Mouse (Mus musculus) kidney, embryonic 16.5 days (tissue): ENCODE measurements around the gene Anks1b. TPM values are rescaled to one million over a fixed set of nuclear protein-coding genes. Genes with fewer than 3 reads are reported as not detected.

ENCODE experiments used
- ATAC-seq: fragments of 200-750 bp; cut with Nextera tagmentation; 2 replicates; pipeline ENCODE4 v1.8.0; 2017; ENCODE audit warnings: moderate TSS enrichment; ENCODE audit not compliant: low FRiP score, low TSS enrichment
- H3K27ac ChIP-seq: fragments of 300-500 bp; sonication (generic); 2 replicates; pipeline ENCODE4 v1.5.1; 2014; ENCODE audit warnings: low read length
- H3K27me3 ChIP-seq: fragments of 300-500 bp; sonication (generic); 2 replicates; pipeline ENCODE4 v1.6.1; 2014; ENCODE audit warnings: low read length, control low read depth, mixed read lengths; ENCODE audit not compliant: insufficient read depth
- H3K36me3 ChIP-seq: fragments of 300-500 bp; sonication (generic); 2 replicates; pipeline ENCODE4 v1.6.1; 2014; ENCODE audit warnings: low read length, control low read depth, mixed read lengths; ENCODE audit not compliant: insufficient read depth
- H3K4me1 ChIP-seq: fragments of 300-500 bp; sonication (generic); 2 replicates; pipeline ENCODE4 v1.6.1; 2014; ENCODE audit warnings: low read length, control low read depth, mixed read lengths; ENCODE audit not compliant: insufficient read depth
- H3K4me2 ChIP-seq: fragments of 300-500 bp; sonication (generic); replicated peaks from 2 replicates; pipeline ENCODE4 v1.6.1; 2014; ENCODE audit warnings: low read depth, low read length
- H3K4me3 ChIP-seq: fragments of 300-500 bp; sonication (generic); 2 replicates; pipeline ENCODE4 v1.5.1; 2014; ENCODE audit warnings: mild to moderate bottlenecking, low read length
- H3K9ac ChIP-seq: fragments of 300-500 bp; sonication (generic); replicated peaks from 2 replicates; pipeline ENCODE4 v1.6.1; 2014; ENCODE audit warnings: low read length
- H3K9me3 ChIP-seq: fragments of 300-500 bp; sonication (generic); 2 replicates; pipeline ENCODE4 v1.6.1; 2016; ENCODE audit warnings: low read length, control low read depth
- WGBS: fragments of 180-500 bp; shearing (Covaris S2); extraction: QIAGEN DNeasy Blood & Tissue Kit; methylation state at CpG from one replicate; pipeline ENCODE4 v1.1.7; 2014; 5-methylcytosine and 5-hydroxymethylcytosine counted together
- polyA plus RNA-seq: library from polyadenylated mRNA; unstranded; fragments of >200 nt; fragmentation: Nextera tagmentation; extraction: Ambion mirVana; gene quantifications from 2 replicates; pipeline ENCODE4 v1.2.1, GENCODE M21; 2015

The Anks1b gene
- polyA plus RNA-seq, 1 experiment from 2014 or later, result 2.2 TPM

DNA sequence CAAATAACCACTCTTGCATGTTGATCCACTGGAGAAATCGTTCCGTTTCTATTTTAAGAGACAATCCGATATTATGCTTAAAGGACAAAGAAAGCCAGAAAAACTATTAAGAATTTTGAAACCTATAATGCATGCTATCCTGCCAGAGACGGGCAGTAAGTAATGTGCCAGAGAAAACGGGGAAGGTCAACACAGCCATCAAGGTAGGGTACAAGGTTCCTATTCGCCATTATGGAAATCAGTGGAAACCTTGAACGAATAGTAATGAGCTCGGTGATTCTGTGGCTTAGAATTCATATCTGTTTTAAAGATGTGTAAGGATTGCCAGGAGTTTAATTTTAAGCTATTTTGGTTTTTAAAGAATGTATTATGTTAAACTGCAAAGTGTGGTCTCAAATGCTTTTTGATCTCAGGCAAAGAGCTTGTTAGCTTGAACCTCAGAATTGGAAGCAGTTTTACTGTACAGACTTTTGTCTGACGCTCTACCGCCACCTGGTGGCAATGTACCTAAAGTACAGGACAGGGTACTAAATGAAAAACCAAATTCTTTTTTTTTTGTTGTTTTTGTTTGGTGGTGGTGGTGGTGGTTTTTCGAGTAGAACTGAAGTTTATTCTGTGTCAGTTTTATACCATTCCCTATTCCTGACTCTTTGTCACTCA lies 816.7 kb downstream of the Anks1b start:
- ATAC-seq, result no peak
- H3K27ac ChIP-seq, result no peak overlapping the region
- H3K4me3 ChIP-seq, result no peak overlapping the region
- H3K4me2 ChIP-seq, result no peak overlapping the region
- 58% methylated on average over 11 of the region's 11 CpGs for WGBS
- H3K4me1 ChIP-seq, result no peaks in the 10 kb centered on the region
- H3K9me3 ChIP-seq, result no peaks in the 10 kb centered on the region
- no peaks in the 10 kb centered on the region for H3K27me3 ChIP-seq
- no peak overlapping the region for H3K9ac ChIP-seq
- no peaks in the 10 kb centered on the region for H3K36me3 ChIP-seq

DNA sequence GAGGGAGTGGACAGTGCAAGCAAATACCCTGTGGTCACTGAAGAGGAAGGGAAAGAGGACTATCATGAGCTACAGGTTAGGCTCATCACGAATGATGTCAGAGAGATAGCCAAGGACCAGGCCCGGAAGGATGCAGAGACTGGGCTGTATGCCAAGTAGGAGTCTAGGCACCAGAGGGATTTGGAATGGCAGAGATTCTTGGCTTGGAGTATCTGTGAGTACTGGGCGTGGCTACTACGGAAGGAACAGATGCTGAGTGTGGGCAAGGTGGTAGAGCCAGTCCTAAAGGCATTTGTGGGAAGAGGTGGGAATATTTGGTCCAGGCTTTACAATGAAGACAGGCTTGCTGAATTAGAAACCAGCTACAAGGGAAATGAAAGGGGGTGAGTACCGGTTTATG lies 823.4 kb downstream of the Anks1b start:
- Histone ChIP-seq H3K4me3 (no peak overlapping the region), H3K36me3 (no peaks in the 10 kb centered on the region), H3K27me3 (no peaks in the 10 kb centered on the region), H3K9ac (no peak overlapping the region), H3K9me3 (no peaks in the 10 kb centered on the region), H3K4me1 (0 out of 2 replicates have a peak, but pooled peaks cover 4% of the 10 kb centered on the region), H3K27ac (no peak overlapping the region), H3K4me2 (no peak overlapping the region)
- ATAC-seq, result no peak
- WGBS, result 85% methylated on average over 5 of the region's 5 CpGs

DNA sequence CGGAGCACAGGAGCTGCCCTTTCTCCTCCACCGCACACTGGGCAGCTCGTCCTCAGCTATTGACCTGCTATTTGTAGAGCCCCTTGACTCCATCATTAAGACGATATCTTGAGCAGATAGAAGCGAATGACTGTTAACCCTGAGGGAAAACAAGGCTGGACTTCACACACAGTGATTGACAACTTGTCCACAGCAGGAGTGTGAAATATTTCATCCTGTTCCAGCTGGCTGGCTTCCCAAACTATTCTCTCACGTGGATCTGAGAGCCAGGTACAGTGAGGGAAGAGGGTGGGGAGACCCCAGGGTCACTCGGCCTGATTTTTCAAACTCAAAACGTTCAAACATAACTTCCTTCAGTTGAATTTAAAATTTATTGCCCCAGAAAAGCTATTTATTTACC lies 824.1 kb downstream of the Anks1b start:
- no peaks in the 10 kb centered on the region for H3K36me3 ChIP-seq
- H3K9ac ChIP-seq, result no peak overlapping the region
- 18% methylated on average over 8 of the region's 8 CpGs for WGBS
- H3K27me3 ChIP-seq, result no peaks in the 10 kb centered on the region
- 0 out of 2 replicates have a peak, but pooled peaks cover 4% of the 10 kb centered on the region for H3K4me1 ChIP-seq
- H3K4me3 ChIP-seq, result no peak overlapping the region
- H3K27ac ChIP-seq, result no peak overlapping the region
- H3K9me3 ChIP-seq, result no peaks in the 10 kb centered on the region
- H3K4me2 ChIP-seq, result no peak overlapping the region
- no peak for ATAC-seq

DNA sequence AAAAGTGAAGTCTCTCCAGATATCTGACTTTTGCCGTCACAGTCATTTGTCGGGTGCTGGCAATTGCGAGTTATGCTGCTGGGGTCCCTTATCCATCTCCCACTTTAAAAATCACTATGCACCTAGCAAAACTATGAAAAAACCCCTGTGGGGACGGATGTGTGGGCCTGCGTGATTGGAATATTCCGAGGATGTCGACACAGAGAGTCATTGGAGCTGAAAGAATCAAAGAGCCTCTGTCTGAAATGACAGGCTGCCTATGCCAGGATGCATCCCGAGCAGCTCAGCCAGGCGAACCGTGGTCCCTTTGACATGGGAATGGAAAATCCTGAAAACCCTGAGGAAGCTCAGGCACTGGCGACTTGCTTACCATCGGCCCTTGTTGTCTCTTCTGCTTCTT lies 825.9 kb downstream of the Anks1b start:
- no peaks in the 10 kb centered on the region for H3K9me3 ChIP-seq
- ATAC-seq, result no peak
- no peak overlapping the region for H3K9ac ChIP-seq
- 88% methylated on average over 12 of the region's 12 CpGs for WGBS
- no peaks in the 10 kb centered on the region for H3K36me3 ChIP-seq
- no peak overlapping the region for H3K4me3 ChIP-seq
- H3K27ac ChIP-seq, result no peak overlapping the region
- H3K4me1 ChIP-seq, result 0 out of 2 replicates have a peak, but pooled peaks cover 4% of the 10 kb centered on the region
- no peaks in the 10 kb centered on the region for H3K27me3 ChIP-seq
- H3K4me2 ChIP-seq, result no peak overlapping the region

DNA sequence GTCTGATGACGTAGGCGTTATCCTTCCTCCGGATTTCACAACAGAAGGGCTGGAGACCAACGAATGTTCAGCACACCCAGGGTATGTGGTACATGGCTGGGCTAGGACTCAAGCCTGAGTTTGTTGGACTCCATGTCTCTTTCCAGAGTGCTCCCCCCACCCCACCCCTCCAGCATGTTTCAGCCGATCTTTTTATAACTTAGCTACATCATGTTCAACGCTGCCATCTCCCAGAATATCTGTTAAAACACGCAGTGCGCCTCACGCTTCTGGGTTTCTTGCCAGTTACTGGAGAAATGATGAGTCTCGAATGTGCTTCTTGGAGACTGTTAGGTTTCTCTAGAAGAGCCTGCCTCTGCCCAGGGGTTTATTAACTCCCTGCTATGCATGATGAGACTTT lies 831.3 kb downstream of the Anks1b start:
- WGBS, result 89% methylated on average over 10 of the region's 10 CpGs
- Histone ChIP-seq H3K9ac (no peak overlapping the region), H3K36me3 (no peaks in the 10 kb centered on the region), H3K4me1 (no peaks in the 10 kb centered on the region), H3K27ac (no peak overlapping the region), H3K4me2 (no peak overlapping the region), H3K4me3 (no peak overlapping the region), H3K9me3 (no peaks in the 10 kb centered on the region), H3K27me3 (no peaks in the 10 kb centered on the region)
- ATAC-seq, result no peak

DNA sequence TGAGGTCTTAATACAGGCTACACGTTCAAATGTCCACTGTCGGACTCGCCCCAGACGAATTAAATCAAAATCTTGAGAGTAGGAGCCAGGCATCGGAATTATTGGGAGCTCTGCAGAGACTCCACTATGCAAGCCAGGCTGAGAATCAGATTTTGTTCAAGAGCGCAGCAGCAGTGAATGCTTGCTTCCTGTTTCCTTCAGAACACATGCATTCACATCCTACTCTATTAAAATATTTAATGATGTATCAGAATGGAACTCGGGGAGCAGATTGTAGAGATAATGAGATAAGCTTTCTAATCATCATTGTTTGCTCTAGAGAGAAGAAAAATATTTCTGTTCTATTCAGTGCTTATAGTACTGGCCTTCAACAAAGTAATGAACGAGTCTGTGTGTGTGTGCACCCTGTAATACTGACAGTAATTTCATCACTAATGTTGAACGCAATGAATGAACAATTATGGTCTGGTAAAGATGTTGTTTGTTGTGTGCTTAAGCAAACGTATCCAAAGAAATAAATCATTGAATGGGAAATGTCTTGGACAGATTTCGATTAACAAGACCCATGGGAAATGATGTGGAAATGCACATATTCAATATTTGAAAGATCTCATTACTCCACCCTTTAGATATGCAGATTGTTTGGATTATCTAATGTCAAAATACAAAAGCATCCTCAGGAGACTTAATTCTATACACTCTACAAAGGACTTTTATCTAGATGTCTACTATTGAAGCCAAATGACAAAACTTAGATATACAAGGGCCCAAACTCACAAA lies 835.7 kb downstream of the Anks1b start:
- WGBS, result 77% methylated on average over 11 of the region's 11 CpGs
- ATAC-seq, result no peak
- H3K27ac ChIP-seq, result no peak overlapping the region
- H3K9ac ChIP-seq, result no peak overlapping the region
- no peaks in the 10 kb centered on the region for H3K27me3 ChIP-seq
- H3K4me1 ChIP-seq, result no peaks in the 10 kb centered on the region
- no peak overlapping the region for H3K4me2 ChIP-seq
- H3K36me3 ChIP-seq, result no peaks in the 10 kb centered on the region
- no peak overlapping the region for H3K4me3 ChIP-seq
- no peaks in the 10 kb centered on the region for H3K9me3 ChIP-seq

DNA sequence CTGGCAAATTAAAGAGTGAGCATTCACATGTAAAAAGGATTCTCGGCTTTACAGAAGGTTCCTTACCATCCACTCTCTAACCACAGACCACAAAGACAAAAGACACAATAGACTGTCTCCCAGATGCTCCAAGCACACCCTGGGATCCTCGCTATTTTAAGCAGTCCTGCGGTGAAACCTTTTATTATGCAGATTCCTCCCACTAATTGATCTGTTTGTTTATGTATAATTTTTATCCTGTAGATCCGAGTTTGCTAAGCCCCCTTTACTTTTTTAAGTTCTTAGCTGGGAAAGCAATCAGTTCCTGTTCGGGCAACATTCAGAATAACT lies 836.3 kb downstream of the Anks1b start:
- Histone ChIP-seq H3K4me3 (no peak overlapping the region), H3K27me3 (no peaks in the 10 kb centered on the region), H3K4me1 (no peaks in the 10 kb centered on the region), H3K9me3 (no peaks in the 10 kb centered on the region; the same call in 1 of the 2 replicates), H3K4me2 (no peak overlapping the region), H3K36me3 (no peaks in the 10 kb centered on the region), H3K27ac (no peak overlapping the region), H3K9ac (no peak overlapping the region)
- 35% methylated on average over 5 of the region's 5 CpGs for WGBS
- ATAC-seq, result no peak

DNA sequence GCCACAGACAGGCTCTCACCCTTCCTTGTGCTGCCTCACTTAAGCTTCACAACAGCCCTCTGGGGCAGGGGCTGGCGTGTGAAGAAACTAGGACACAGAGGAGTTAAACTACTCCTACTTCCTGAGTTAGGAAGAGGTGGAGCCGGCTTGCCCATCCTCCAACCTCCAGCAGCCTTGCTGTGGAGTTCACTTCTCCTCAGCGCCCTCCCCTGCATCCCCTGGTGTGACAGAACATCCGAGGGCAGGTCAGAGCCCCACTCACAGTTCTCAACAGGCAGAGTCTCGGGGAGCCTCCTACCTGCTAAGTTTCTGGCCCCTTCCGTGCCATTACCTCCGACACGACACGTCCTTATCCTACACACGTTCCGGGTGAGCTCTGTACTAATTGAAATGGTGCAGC lies 844.7 kb downstream of the Anks1b start:
- Histone ChIP-seq H3K4me3 (no peak overlapping the region; the same call in 1 of the 2 replicates), H3K4me1 (no peaks in the 10 kb centered on the region), H3K27ac (no peak overlapping the region), H3K9me3 (peaks cover 6% of the 10 kb centered on the region), H3K4me2 (peak overlapping the region; percentile 44), H3K9ac (no peak overlapping the region), H3K27me3 (no peaks in the 10 kb centered on the region), H3K36me3 (no peaks in the 10 kb centered on the region)
- 29% methylated on average over 11 of the region's 11 CpGs for WGBS
- 0 out of 2 replicates have a peak, but pooled peaks have one; percentile 35 for ATAC-seq

DNA sequence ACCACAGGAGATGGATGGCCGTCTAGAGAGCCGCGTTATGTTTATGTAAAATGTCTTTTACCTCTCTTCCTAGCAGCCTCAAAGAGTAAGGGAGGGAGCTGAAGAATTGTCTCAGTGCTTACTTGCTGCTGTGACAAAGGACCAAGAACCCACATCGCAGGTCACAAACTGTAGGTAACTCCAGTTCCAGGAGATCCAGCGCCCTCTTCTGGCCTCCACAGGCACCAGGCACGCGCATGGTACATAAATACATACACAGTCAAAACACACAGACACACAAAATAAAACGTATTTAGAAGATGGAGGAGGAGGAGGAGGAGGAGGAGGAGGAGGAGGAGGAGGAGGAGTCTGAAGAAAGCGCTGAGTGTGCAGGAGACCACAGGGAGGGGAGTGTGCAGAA lies 845.4 kb downstream of the Anks1b start:
- Histone ChIP-seq H3K36me3 (no peaks in the 10 kb centered on the region), H3K9me3 (peaks cover 6% of the 10 kb centered on the region), H3K9ac (no peak overlapping the region), H3K27me3 (no peaks in the 10 kb centered on the region), H3K4me2 (no peak overlapping the region), H3K4me3 (no peak overlapping the region), H3K27ac (no peak overlapping the region), H3K4me1 (no peaks in the 10 kb centered on the region)
- WGBS, result 89% methylated on average over 8 of the region's 9 CpGs
- no peak for ATAC-seq

DNA sequence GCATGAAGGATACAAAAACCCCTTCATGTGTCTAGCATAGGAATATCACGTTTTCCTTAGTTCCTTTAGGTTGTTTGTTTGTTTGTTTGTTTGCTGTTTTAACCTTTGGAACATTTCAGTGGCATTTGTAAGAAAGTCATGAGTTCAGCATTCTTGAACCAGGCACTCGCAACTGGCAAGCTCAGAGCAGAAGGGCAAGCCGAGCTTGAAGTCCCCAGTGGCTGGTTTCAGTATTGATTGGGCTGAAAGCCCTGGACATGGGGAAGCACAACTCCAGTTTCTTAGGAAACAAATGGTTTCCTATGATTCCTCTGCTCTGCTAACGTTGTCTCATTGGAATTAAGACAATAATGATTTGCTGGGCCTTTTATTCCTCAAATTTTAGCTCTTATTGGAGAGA lies 846.7 kb downstream of the Anks1b start:
- Histone ChIP-seq H3K27ac (no peak overlapping the region), H3K9me3 (peaks cover 3% of the 10 kb centered on the region; the same call in 1 of the 2 replicates), H3K9ac (no peak overlapping the region), H3K4me2 (no peak overlapping the region), H3K27me3 (no peaks in the 10 kb centered on the region), H3K4me3 (no peak overlapping the region), H3K4me1 (no peaks in the 10 kb centered on the region), H3K36me3 (no peaks in the 10 kb centered on the region)
- 32% methylated on average over 4 of the region's 4 CpGs for WGBS
- ATAC-seq, result no peak
